Mouse (Mus musculus) kidney, postnatal 10 days (tissue): ENCODE data around the gene Parp9.
"Not testable (repeated sequence)": the region's sequence is repeated elsewhere in the genome, so short reads cannot be mapped to it uniquely, and the experiment has no call there.

Experiments
- DNase-seq: peaks from one replicate; pipeline ENCODE4 v3.0.0; 2021; ENCODE audit warnings: mixed read lengths

The Parp9 gene

GRCm38 (mm10) chr16:35938211-35939151 lies at the start of gene Parp9, which contains the start of gene Dtx3l:
Gene Parp9, plus strand, starts transcription at chr16:35938470.
Gene Dtx3l, minus strand, starts transcription at chr16:35939151.
- DNase-seq: peak; percentile 69

- DNase-seq: no peak
Observed at GRCm38 (mm10) chr16:35888910-35889309, 49.4 kb upstream of the Parp9 start.

GRCm38 (mm10) chr16:35890645-35891044 lies 47.6 kb upstream of the Parp9 start:
- DNase-seq: no peak

GRCm38 (mm10) chr16:35891603-35892002 lies 46.7 kb upstream of the Parp9 start:
- not testable (repeated sequence) for DNase-seq

- DNase-seq: no peak
Observed at GRCm38 (mm10) chr16:35894997-35895396, 43.3 kb upstream of the Parp9 start.

- DNase-seq: no peak
Observed at GRCm38 (mm10) chr16:35900541-35900940, 37.7 kb upstream of the Parp9 start.

GRCm38 (mm10) chr16:35903014-35903640 lies 35.1 kb upstream of the Parp9 start:
- no peak for DNase-seq

- DNase-seq: no peak
Observed at GRCm38 (mm10) chr16:35904121-35904736, 34.0 kb upstream of the Parp9 start.

- no peak for DNase-seq
Observed at GRCm38 (mm10) chr16:35905355-35905754, 32.9 kb upstream of the Parp9 start.

- DNase-seq: no peak
Observed at GRCm38 (mm10) chr16:35905819-35906485, 32.3 kb upstream of the Parp9 start.

- peak; percentile 65 for DNase-seq
Observed at GRCm38 (mm10) chr16:35906887-35907286, 31.4 kb upstream of the Parp9 start.

- no peak for DNase-seq
Observed at GRCm38 (mm10) chr16:35907432-35908201, 30.7 kb upstream of the Parp9 start.

- DNase-seq: no peak
Observed at GRCm38 (mm10) chr16:35911449-35911848, 26.8 kb upstream of the Parp9 start.

GRCm38 (mm10) chr16:35913526-35913925 lies 24.7 kb upstream of the Parp9 start:
- peak; percentile 25 for DNase-seq

- DNase-seq: no peak
Observed at GRCm38 (mm10) chr16:35914301-35914700, 24.0 kb upstream of the Parp9 start.

- DNase-seq: no peak
Observed at GRCm38 (mm10) chr16:35918721-35919543, 19.3 kb upstream of the Parp9 start.

- DNase-seq: no peak
Observed at GRCm38 (mm10) chr16:35921676-35922235, 16.5 kb upstream of the Parp9 start.

GRCm38 (mm10) chr16:35922301-35922895 lies 15.9 kb upstream of the Parp9 start:
- no peak for DNase-seq

- no peak for DNase-seq
Observed at GRCm38 (mm10) chr16:35923546-35924198, 14.6 kb upstream of the Parp9 start.

- no peak for DNase-seq
Observed at GRCm38 (mm10) chr16:35924341-35924740, 13.9 kb upstream of the Parp9 start.
